Mouse (Mus musculus) ovary, adult 18-20 months (tissue): ENCODE results near the gene Trim30b.
A peak's percentile ranks its signal among the peaks of the same experiment; 100 is the strongest.
"Not testable (repeated sequence)": the region's sequence is repeated elsewhere in the genome, so short reads cannot be mapped to it uniquely, and the experiment has no call there.

Experiments
- DNase-seq: peaks from one replicate; pipeline ENCODE4 v3.0.0; 2022; ENCODE audit warnings: low spot score, mixed read lengths

Gene Trim30b

GRCm38 (mm10) chr7:104369736-104370414 is at the start of gene Trim30b:
TSS of gene Trim30b (minus strand) at chr7:104369884.
- DNase-seq: no peak

DNA sequence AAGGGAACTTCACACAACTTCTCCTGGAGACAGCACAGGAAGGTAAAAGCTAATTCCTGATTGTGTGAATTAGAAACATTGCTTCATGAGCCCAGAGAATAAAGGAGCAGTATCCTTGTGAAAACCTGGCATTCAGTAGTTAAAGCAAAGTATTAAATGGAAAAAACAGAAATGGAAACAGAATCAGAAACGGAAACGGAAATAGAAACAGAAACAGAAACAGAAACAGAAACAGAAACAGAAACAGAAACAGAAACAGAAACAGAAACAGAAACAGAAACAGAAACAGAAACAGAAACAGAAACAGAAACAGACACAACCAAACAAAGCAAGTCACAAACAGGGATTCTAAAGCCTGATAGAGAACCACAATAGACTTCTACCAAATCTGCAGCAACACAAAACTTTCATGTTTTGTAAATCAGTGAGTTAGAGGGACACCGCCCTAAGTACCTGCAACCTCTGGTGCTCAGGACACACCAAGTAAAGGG is 34.8 kb upstream of the Trim30b start:
- DNase-seq: no peak

- no peak for DNase-seq
Measured at GRCm38 (mm10) chr7:104401140-104401539, 31.5 kb upstream of the Trim30b start.

GRCm38 (mm10) chr7:104400698-104401097 is 31.0 kb upstream of the Trim30b start, which contains the start of gene Trim30c:
TSS of gene Trim30c (minus strand) at chr7:104400837.
- no peak for DNase-seq

DNA sequence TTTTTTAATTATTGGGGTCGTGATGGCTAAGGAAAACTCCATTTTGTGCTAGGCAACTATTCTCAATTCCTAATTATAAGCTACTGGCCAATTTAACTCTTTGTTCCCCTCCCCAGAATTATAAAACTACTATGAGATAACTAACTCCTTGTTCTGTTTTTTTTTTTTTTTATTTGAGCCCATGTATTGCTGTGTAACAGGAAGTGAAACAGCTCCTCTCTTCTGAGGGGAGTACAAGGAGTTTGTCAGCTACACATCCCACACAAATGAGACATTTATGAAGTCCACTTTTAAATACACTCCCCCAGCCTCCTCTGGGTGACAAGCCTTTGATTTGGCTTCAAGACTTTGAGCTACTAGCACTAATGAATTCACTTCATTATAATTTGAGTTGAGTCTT is 28.8 kb upstream of the Trim30b start:
- DNase-seq: no peak

- DNase-seq: no peak
Measured at GRCm38 (mm10) chr7:104366339-104366738, 3.3 kb downstream of the Trim30b start.

- no peak for DNase-seq
Measured at GRCm38 (mm10) chr7:104353600-104353967, 16.1 kb downstream of the Trim30b start.

DNA sequence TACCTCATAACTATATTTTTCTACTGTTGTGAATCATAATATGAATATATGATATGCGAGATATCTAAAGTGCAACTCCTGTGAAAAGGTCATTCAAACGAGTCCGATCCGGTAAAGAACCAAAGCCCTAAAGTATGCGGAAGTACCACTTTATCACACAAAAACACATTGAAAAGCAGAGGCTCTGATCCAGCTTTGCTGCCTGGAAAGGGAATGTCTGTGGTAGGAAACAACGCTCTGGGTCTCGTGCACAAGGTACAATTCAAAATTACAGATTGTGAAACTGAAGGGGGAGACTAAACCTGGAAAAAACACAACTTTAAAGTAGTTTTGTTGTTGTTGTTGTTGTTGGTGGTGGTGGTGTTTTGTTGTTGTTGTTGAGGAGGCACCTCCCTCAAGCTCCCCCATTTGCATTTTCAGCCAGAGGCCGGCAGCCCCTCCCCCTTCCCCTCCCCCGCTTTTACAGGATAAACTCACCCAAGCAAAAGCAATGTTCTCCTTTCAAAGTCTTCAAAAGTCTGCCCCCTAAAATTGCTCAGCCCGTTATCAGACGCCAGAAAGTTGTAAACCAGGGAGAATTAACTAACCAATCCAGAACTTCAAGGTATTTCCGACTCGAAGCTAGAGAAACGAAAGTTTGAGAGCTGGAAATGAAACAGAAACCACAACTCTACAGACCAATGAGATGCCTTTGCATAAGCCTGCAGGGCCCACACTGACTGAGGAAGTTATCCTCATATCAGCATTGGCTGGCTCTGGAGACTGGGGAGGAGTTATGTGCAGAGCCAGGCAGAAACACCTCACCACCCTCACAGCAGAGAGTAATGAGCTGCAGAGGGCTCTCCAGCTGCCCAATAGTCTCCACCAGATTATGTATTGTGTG is 16.7 kb downstream of the Trim30b start, which contains the start of gene Trim12c:
Gene Trim12c (minus strand): TSS at position 646 of the 883 bp plus-strand sequence.
- peak; percentile 71 for DNase-seq

GRCm38 (mm10) chr7:104348043-104348442 is 21.6 kb downstream of the Trim30b start:
- not testable (repeated sequence) for DNase-seq

GRCm38 (mm10) chr7:104340744-104341143 is 28.9 kb downstream of the Trim30b start:
- DNase-seq: not testable (repeated sequence)

- not testable (repeated sequence) for DNase-seq
Measured at GRCm38 (mm10) chr7:104335547-104335946, 34.1 kb downstream of the Trim30b start.

- DNase-seq: not testable (repeated sequence)
Measured at GRCm38 (mm10) chr7:104329171-104329570, 40.5 kb downstream of the Trim30b start, which contains the start of gene Trim34b. TSS of gene Trim34b (plus strand) at chr7:104329471.

DNA sequence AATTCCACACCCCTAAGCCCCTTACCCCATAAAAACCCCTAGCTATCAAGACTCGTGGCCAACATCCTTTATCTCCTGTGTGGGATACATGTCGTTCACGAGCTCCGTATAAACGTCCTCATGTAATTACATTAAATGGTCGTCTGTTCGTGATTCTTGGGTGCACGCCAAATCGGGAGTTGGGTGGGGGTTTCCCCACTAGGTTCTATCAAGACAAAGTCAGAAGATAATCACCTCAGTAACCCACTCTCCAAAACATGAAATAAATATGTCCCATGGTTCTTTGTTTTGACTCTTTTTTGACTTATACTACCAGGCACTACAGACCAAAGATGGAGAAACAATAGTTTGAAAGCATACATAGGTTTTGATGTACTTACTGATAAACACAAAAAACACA is 47.7 kb downstream of the Trim30b start:
- DNase-seq: no peak

DNA sequence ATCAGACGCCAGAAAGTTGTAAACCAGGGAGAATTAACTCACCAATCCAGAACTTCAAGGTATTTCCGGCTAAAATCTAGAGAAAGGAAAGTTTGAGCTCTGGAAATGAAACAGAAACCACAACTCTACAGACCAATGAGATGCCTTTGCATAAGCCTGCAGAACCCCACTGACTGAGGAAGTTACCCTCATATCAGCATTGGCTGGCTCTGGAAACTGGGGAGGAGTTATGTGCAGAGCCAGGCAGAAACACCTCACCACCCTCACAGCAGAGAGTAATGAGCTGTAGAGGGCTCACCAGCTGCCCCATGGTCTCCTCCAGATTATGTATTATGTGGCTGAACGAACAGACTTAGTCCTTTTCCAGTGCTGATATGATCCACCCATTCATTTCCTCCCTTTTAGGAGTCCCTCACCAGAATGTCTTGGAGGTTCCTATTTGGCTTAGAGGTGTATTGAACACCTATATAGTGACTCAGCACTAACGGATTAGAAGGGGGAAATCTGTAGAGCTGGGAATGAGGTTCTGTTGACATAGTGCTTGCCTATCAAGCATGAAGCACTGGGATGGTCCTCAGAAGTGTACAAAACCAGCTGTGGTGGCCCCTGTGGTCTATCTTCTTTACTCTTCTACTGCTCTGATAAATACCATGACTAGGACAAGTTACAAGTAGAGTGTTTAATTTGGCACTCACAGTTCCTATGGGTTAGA is 54.2 kb downstream of the Trim30b start, which contains the start of gene Trim12a:
Gene Trim12a (minus strand): TSS at position 98 of the 712 bp plus-strand sequence.
- not testable (repeated sequence) for DNase-seq

DNA sequence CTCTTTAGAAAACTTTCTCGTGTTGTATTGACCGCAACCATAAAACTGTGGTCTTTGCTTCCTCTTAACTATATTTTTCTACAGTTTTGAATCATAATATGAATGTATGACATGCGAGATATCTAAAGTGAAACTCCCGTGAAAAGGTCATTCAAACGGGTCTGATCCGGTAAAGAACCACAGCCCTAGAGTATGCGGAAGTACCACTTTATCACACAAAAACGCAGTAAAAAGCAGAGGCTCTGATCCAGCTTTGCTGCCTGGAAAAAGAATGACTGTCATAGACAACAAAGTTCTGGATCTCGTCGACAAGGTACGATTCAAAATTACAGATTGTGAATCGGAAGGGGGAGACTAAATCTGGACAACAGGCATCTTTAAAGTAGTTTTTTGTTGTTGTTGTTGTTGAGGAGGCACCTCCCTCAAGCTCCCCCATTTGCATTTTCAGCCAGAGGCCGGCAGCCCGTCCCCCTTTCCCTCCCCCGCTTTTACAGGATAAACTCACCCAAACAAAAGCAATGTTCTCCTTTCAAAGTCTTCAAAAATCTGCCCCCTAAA is 54.8 kb downstream of the Trim30b start:
- no peak for DNase-seq
